Mouse (Mus musculus): ENCODE measurements at regions not wholly inside any gene's neighbourhood (a gene's known extent, or its start where the extent isn't known, plus 50 kb on each side); places are given as distances from the start of the nearest gene placed in this dataset.
"Not testable (repeated sequence)": the region's sequence is repeated elsewhere in the genome, so short reads cannot be mapped to it uniquely, and the experiment has no call there.

DNA sequence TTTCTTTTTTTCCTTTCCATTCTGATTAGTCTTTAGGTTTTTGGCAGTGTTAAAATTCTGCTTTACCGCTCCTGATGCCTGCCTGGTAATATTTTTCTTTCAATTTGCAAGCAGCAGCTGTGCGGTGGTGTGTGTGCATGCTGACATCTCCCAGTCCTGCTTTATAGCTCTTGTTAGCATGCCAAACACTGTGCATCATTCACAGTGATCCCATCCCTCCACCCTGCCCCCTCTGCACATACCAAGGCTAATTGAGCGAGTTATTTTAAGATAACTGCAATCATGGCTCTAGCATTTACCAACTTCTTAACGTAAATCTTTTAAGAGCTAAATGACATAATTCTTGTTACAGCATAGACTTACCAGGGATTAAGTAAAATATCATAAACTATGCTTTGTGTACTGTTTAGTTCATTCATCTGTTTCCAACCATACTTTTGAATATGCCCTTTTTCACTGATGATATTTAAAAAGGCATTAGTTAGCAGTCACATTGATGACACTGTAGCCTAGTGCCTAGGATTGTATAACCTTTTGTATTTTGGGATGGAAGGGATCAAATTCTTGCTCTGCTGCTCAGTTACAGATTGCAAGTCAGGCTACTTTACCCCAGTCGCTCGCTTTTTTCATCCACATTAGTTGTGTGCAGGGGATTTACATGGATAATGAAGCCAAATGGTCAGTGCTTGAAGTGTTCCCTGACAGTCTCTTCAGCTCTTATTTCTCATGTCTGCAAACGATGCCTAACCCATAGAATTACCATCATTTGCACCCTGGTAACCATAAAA lies 487.0 kb downstream of the Lmo7 start:
- DNase-seq (ENCODE audit: extremely low spot score in 1 of 2, low spot score in 1 of 2): peak; percentile 23 to 50

- no peak for DNase-seq (ENCODE audit: extremely low spot score in 1 of 2, low spot score in 1 of 2)
These were observed 485.7 kb downstream of the Lmo7 start for GRCm38 (mm10) chr14:102215267-102215964.

DNA sequence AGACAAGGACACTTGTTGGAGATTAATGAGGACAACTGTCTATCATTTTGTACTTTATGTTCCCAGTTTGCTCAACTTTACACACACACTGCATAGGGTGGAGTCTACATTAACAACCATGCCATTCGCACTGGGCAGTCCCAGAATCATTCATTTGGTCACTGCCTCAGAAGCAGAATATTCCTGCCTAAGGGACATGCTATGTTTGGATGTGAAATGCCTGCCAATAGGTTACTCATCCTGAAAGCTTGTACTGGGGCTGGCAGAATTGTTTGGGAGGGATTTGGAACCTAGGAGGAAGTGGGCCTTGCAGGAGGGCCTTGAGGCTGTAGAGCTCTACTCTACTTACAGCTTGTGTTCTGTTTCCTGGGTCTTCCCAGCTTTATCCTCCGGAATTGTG lies 482.3 kb downstream of the Lmo7 start:
- no peak for DNase-seq (ENCODE audit: extremely low spot score in 1 of 2, low spot score in 1 of 2)

DNA sequence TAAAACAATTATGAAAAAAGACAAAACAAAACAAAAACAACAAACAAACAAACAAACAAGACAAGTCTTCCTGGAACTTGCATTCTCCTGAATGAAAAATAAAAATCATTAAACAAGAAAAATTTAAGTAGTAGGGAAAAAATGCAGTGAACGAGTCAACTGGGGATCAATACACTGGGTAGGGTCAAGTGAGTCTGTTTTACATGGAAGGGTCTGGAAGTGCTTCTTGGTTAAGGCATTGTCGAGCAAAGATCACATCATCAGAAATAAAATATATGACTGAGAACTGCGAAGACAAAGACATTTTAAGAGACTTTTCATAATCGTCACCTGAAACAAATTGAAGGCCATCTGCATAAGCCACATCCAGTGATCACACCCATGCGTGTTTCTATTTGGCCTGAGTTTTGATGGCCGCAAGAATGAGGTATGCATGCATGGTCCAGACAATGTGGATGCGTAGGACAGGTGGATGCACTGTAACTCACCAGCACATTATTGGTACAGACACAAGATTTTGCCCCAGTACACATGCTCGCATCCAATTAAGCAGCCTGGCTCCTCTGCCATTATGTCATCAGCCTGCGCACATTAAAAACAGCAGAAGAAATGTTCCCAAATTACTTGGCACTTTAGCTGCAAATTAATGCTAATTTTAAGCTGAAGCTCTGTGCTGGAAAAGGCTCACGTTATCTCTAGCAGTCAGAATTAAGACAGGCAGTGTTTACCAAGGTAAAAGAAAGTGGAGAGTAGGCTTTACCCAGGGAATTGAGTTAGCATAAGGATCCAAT lies 475.3 kb downstream of the Lmo7 start:
- peak in 1 of 2 experiments; percentile 20 for DNase-seq (ENCODE audit: extremely low spot score in 1 of 2, low spot score in 1 of 2)

- peak; percentile 85 to 88 for DNase-seq (ENCODE audit: extremely low spot score in 1 of 2, low spot score in 1 of 2)
These were observed 469.7 kb downstream of the Lmo7 start for GRCm38 (mm10) chr14:102199430-102199829.

GRCm38 (mm10) chr14:102190786-102191185 lies 461.0 kb downstream of the Lmo7 start:
- DNase-seq (ENCODE audit: extremely low spot score in 1 of 2, low spot score in 1 of 2): no peak

- DNase-seq (ENCODE audit: extremely low spot score in 1 of 2, low spot score in 1 of 2): peak in 1 of 2 experiments; percentile 55
These were observed 451.5 kb downstream of the Lmo7 start for GRCm38 (mm10) chr14:102181269-102181668.

- DNase-seq (ENCODE audit: extremely low spot score in 1 of 2, low spot score in 1 of 2): no peak
These were observed 442.0 kb downstream of the Lmo7 start for GRCm38 (mm10) chr14:102171775-102172174.

GRCm38 (mm10) chr14:102161291-102162284 lies 431.8 kb downstream of the Lmo7 start:
- no peak for DNase-seq (ENCODE audit: extremely low spot score in 1 of 2, low spot score in 1 of 2)

- not testable (repeated sequence) for DNase-seq (ENCODE audit: extremely low spot score in 1 of 2, low spot score in 1 of 2)
These were observed 420.7 kb downstream of the Lmo7 start for GRCm38 (mm10) chr14:102150410-102150809.

GRCm38 (mm10) chr14:102142720-102143119 lies 413.0 kb downstream of the Lmo7 start:
- no peak for DNase-seq (ENCODE audit: extremely low spot score in 1 of 2, low spot score in 1 of 2)

GRCm38 (mm10) chr14:102138936-102139335 lies 409.2 kb downstream of the Lmo7 start:
- no peak for DNase-seq (ENCODE audit: extremely low spot score in 1 of 2, low spot score in 1 of 2)

DNA sequence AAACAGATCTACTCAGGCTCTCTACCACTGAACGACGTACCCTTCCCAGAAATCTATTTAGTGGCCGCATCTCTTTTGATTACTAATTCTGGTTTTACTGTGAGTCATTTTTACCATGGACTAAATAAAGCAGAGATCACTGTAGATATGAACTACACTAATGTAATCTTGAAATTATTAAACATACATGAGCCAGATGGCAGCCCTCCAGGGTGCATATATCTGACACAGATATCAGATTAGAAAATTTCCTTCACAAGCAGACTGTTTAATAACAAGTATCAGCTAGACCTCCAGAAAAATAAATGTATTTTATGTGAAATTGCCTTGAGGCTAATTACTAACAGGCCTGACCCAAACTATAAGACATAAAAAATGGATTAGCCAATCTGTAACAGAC lies 388.4 kb downstream of the Lmo7 start:
- DNase-seq (ENCODE audit: extremely low spot score in 1 of 2, low spot score in 1 of 2): no peak

DNA sequence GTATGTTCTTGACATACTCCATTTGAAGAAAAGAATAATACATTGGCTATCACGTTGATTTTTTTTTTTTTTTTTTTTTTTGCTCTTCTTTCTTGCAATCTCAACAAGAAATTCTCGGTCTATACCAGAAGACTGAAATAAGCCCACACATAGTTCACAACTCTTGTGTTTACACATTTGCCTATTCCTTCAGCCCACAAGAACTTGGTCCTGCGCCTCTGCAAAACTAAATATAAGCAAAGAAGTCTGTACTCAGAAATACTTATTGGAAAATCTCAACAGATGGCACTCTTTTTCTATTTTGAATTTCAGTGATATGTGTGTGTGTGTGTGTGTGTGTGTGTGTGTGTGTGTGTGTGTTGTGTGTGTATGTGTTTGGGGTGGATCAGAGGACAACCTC lies 376.4 kb downstream of the Lmo7 start:
- DNase-seq (ENCODE audit: extremely low spot score in 1 of 2, low spot score in 1 of 2): peak; percentile 7 to 34

DNA sequence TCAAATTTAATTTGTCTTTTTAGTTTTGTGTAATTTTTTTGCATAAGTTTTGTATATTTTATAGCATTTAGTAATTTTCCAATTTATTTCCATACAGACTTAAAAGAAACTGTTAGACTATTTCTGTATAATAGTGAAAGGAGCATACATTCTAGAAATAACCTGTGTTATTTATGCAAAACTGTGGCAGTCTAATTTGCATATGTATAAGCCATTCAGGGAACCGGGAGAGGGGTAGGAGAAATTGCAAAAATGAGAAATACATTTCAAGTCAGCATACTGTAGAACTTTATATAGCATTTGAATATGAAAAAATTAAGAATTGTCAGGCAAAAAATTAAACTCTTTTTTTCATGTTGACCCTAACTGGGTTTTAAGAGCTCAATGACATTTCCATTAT lies 364.3 kb downstream of the Lmo7 start:
- DNase-seq (ENCODE audit: extremely low spot score in 1 of 2, low spot score in 1 of 2): peak in 1 of 2 experiments; percentile 2

DNA sequence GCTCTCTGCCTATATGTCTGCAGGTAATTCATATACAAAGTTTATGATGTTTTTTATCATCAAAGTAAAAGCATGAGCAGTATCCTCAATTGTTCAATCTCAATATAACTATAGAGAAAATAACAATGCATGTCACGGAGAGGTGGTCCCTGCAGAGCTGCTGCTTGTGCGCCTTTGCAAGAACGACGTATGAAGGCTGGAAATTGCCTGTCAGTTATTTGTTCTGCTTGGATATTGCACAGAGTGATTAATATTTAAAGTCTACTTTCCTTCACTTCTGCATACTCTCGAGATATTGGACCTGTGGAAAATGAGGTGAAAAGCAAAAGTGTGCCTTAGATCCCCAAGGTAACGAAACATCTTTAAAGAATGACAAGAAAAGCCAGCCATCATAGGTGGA lies 362.8 kb downstream of the Lmo7 start:
- DNase-seq (ENCODE audit: extremely low spot score in 1 of 2, low spot score in 1 of 2): no peak

- DNase-seq (ENCODE audit: extremely low spot score in 1 of 2, low spot score in 1 of 2): no peak
These were observed 319.2 kb downstream of the Lmo7 start for GRCm38 (mm10) chr14:102048932-102049331.

DNA sequence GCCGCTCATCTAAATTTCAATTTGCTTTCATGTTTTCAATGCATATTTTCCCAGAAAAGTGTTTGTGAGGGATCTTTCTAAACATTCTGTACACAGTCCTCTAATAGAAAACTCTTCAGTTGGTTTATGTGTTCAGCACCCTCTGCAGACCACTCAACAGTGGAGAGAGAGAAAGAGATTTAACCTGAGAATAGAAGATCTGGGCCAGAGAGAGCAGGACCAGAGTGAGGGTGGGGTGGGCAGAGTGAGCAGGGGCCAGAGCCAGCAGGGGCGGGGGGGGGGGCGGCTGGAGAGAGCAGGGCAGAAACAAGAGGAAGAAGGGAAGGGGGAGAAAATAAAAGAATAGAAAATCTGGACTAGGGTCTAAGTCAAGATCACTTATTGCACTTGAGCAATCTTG lies 318.7 kb downstream of the Lmo7 start:
- no peak for DNase-seq (ENCODE audit: extremely low spot score in 1 of 2, low spot score in 1 of 2)

DNA sequence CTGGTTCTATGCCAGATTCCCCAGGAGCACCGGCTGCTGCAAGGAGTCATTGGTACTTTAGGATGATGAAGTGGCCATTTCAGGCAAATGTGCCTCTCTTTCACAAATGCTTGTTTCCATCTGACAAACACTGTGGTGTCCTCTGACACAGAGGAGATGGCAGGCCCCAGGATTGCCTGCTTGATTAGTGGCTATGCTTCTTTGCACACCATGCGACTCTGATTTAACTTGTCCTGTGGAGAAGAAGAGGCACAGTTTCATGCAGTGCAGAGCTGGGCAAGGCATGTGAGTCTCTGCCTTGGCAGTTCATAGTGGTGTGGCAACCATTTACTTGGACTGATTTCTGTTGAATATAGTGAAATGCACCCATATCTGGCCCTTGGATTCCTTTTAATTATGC lies 308.4 kb downstream of the Lmo7 start:
- no peak for DNase-seq (ENCODE audit: extremely low spot score in 1 of 2, low spot score in 1 of 2)

- no peak for DNase-seq (ENCODE audit: extremely low spot score in 1 of 2, low spot score in 1 of 2)
These were observed 307.7 kb downstream of the Lmo7 start for GRCm38 (mm10) chr14:102037487-102037886.

All from frontal cortex, adult 2 months (tissue).